Mouse (Mus musculus): ENCODE measurements around the gene Nudt22.

Gene Nudt22

GRCm38 (mm10) chr19:6977759-6978638, 17.9 kb downstream of the Nudt22 start:
- DNase-seq (ENCODE audit: low spot score in 2 of 2), result no peak

DNA sequence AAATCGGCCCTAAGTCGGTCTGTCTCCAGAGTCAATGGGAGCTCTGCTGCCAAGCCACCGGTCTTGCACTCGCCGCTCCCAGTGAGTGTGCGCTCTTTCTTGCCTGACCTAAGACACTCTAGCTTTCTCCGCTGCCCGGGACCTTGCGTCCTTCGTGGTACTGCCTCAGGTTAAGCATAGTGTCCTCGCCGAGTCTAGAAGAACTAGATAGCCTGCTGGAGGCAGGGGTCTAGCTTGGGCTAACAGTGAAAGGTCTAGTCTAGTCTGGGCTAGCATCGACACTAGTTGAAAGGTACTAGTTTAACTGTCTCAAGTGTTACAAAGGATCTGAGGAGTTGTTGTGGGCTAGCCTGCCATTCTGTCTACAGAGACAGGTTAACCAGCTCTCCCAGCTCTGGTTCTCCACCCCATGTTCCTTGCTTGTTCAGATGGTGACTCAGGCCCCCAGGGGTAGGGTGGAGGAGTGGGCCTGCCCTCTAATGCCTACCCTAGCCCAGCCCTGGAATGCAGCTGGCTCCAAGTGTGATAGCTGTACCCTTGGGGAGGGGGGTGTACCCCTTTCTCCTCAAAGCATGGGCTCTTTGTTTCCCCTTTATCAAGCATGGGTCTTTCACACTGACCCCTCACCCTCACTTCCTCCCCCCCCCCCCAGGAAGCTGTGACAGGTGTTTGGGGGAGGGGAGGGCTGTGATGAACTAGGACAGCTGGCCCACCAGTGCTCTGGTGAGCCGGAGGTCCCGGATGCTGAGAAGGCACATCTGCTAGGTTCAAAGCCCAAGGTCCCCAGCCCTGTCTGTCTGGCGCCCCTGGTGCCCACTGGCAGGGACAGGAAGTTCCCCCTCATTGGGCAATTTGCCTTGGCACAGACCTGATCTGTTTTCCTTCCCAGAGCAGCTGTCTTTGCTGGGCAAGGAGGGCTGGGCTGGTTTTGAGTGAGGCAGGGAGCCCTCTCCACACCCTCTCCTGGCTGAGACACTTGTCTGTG, 20.1 kb downstream of the Nudt22 start, which contains the start of gene Plcb3:
Plcb3 (minus strand) TSS at position 934 of the 985 bp plus-strand sequence.
- DNase-seq (ENCODE audit: low spot score in 2 of 2), result peak in 1 of 2 experiments; percentile 83

DNA sequence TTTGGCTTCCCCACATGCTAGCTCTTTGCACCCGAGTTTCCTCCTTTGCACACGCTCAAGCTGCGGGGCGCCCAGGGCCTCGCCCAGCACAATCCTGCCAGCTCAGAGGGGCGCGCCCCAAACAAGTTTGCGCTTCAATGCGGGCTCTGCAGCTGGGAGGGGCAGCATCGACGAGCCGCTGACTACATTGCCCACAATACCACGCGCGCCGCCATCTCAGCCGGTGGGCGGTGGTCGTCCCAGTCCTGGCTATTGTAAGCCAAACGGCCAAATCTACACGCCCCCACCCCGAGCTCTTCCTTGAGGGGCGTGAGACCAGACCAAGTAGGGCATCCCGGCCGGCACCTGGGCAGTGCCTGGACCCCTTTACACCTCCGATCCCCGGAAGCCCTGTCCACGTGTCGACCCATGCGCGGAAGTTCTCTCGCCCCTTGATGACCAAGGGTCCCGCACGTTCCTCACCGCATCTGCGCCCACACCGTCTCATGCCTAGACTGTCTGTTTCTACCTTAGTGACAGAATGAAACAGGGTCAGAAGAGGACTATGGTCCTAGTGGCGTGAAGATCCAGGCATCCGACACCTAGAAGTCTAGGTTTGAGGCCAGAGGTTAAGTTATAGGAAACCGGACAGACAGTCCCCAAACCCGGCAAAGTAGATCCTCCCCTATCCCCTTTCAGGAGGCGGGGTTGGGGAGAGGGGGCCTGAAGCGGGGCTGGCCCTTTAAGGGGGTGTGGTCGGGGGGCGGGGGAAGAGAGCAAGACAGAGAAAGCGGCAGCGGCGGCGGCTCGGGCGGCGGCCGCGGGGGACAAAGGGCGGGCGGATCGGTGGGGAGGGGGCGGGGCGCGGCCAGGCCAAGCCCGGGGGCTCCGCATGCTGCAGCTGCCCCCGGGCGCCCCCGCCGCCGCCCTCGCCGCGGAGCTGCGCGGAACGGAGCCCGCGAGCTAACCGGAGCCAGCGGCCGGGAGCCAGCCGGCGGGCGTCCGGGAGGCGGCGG, 21.4 kb downstream of the Nudt22 start, which contains the start of gene Ppp1r14b:
Ppp1r14b (plus strand) TSS at position 758 of the 995 bp plus-strand sequence.
- peak in 1 of 2 experiments; percentile 82 for DNase-seq (ENCODE audit: low spot score in 2 of 2)

DNA sequence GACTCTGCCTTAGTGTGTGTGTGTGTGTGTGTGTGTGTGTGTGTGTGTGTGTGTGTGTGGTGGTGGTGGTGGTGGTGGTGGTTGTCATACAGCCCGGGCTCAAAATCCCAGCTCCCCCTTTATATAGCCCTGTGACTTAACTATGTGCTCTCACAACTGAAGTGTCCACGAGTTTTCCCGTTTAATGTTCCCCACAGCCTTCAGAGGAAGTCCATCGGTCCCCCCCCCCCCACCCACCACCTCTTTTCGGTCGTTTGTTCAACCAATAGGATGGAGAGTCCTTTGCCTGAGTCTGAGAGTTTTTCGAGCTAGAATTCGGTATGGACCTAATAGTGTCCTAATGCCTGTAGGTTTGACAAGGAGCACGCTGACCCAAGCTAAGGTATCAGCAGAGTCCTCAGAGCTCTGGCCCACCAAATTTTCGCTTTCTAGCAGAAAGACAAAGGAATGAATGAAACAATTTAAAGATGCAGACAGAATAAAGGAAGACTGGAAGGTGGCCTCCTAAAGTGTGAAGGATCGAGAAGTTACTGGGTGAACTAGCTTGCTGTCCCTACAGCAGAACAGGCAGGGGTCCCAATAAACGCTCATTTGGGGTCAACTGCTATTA, 22.2 kb downstream of the Nudt22 start:
- DNase-seq (ENCODE audit: low spot score in 2 of 2), result no peak

GRCm38 (mm10) chr19:6972247-6972917, 23.5 kb downstream of the Nudt22 start:
- DNase-seq (ENCODE audit: low spot score in 2 of 2), result no peak

- no peak for DNase-seq (ENCODE audit: low spot score in 2 of 2)
Measured at GRCm38 (mm10) chr19:6971644-6972043, 24.3 kb downstream of the Nudt22 start.

DNA sequence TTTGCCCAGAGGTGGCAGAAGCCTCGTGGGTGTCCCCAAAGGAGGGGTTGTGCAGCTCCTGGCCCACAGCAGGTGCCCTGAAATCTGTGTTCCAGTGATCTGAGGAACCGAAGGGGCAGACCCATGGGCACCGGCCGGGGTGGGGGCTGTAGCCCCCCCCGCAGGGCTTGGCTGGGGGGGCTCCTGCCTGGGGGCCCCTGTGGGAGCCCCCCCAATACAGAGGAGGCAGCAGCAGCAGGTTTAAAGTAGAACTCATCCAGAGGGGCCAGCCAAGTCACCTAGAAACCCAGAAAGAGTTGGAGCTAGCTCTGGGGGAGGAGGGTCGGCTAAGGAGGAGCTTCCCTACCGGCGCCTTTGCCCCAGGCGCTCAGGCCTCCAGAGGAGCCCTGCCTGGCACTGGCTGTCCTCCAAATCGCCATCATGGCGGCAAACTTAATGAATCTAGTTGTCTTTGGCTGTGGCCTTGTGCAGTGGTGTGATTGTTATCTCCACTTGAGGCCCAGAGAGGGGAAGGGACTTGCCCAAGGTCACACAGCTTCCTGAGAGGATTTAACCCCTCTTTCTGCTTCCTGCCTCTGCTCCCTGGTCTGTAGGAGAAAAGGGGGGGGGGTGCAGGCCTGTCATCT, 25.3 kb downstream of the Nudt22 start:
- DNase-seq (ENCODE audit: low spot score in 2 of 2), result no peak

GRCm38 (mm10) chr19:6969665-6970381, 26.1 kb downstream of the Nudt22 start:
- peak in 1 of 2 experiments; percentile 63 for DNase-seq (ENCODE audit: low spot score in 2 of 2)

DNA sequence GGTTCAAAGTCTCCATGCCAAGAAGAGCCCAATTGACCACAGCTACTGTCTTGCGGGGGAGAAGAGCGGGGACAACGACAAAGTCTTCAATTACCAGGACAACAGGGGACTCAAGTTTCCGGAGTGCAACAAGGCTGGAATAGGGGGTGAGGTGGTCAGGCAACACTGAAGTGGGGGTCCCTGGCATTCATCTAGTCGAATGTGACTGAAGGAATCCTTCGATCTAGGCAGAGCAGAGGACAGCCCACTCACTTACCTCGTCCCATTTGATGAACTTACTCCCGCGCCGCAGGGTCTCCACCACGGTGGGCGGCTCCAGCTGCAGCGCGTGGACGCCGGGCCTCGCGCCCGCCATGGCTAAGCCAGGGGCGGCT, 26.6 kb downstream of the Nudt22 start:
- no peak for DNase-seq (ENCODE audit: low spot score in 2 of 2)

DNA sequence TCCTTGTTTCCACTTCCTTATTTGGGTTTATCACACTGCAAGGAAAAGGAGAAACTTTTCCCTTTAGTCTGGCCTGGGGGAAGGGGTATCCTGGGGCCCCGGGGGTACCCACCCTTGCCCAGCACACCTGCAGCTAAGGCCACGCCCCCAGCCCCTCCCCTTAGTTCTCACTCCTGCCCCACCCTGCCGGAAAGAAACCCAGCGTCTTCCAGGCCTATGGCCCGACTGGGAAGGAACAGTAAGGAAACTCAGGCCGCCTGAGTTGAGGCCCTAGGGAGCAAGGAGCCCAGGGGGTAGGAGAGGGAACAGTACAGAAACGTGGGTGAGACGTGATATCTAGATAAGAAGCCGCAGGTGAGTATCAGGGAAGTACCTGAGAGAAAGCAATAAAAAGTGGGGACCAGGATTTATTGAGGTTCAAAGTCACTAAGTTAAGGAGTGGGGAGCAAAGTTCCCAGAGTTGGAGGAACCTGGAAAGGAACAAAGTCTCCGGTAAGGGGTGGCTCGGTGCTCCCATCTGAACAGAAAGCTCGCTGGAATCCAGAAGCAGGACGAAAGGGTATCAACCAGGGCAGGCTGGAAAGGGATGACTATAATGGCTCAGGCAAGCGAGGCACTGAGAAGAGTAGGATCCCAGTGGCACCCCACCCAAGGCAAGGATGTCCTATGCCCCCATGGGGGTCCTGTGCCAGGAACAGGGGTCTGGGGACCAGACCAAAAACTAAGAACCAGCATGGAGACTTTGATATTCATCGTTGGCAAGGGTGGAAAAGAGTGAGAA, 27.2 kb downstream of the Nudt22 start:
- no peak for DNase-seq (ENCODE audit: low spot score in 2 of 2)

GRCm38 (mm10) chr19:6956461-6956860, 39.5 kb downstream of the Nudt22 start:
- DNase-seq (ENCODE audit: low spot score in 2 of 2), result no peak

DNA sequence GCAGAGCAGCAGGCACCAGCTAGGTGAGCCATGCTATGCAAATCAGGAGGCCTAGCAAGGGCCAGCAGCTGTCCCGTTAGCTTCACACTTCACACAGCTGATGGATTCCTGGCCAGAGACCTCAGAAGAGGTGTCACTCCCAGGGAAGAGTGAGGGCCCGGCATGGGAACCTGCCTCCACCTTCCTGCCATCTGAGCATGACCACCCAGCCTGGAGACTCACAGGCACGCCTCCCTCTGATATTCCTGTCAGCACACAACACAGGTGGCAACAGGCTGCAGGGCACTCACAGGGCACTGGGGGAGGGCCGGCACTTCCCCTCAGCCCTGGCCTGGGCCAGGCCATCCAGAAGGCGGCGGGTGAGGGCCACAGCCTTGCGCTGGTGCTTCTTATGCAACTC, 40.5 kb downstream of the Nudt22 start:
- DNase-seq (ENCODE audit: low spot score in 2 of 2), result no peak

DNA sequence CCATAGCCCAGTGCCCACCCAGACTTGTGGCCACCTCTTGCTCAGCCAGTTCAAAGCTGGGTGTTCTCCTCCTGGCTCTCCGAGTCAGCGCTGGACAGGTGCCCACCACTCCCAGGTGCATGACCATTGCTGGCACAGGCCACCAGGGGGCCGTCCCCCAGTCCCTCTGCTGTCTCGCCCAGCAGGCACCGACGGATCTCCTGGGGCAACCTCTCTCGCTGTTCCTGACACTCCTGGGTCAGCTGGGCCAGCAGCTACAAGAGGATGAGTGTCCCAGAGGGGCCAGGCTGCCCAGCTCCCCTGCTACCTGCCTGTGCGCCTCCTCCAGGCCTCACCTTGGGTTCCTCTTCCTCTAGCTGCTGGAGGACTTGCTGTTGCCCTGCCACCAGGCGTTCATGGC, 41.9 kb downstream of the Nudt22 start:
- DNase-seq (ENCODE audit: low spot score in 2 of 2), result no peak

- no peak for DNase-seq (ENCODE audit: low spot score in 2 of 2)
Measured at GRCm38 (mm10) chr19:6952712-6953037, 43.2 kb downstream of the Nudt22 start.

DNA sequence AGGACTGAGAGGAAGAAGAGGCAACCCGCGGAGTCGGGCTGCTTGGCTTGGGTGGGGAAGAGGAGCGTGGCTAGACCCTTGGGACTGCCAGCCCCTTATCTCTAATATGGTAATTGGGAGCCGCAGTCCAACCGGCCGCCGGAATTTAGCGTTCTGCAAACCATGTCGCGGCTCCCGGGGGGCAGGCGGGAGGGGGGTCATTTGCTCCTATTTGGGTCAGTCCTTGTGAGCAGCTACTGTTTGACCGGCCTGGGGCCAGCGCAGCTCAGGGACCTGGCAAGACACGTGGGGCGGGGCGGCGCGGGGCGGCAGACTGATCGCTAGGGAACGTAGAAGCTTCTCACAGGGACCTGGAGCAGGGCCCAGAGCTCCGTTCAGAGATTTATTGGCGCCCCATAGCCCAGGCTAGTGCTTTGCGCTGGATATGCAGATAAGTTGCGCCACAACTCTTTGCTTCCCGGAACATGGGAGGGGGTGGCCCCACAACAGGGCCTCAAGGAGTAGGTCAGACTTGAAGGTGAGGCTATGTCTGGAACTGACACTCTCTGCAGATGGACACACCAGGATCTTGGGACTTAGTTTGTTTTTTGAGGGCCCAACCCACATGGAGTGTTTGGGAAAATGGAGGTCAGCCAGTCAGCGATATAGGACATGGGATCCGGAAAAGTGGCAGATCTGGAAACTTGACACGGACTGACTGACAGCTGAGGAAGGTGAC, 43.8 kb downstream of the Nudt22 start:
- peak in 1 of 2 experiments; percentile 60 for DNase-seq (ENCODE audit: low spot score in 2 of 2)

GRCm38 (mm10) chr19:6951381-6951968, 44.4 kb downstream of the Nudt22 start:
- peak; percentile 68 to 84 for DNase-seq (ENCODE audit: low spot score in 2 of 2)

DNA sequence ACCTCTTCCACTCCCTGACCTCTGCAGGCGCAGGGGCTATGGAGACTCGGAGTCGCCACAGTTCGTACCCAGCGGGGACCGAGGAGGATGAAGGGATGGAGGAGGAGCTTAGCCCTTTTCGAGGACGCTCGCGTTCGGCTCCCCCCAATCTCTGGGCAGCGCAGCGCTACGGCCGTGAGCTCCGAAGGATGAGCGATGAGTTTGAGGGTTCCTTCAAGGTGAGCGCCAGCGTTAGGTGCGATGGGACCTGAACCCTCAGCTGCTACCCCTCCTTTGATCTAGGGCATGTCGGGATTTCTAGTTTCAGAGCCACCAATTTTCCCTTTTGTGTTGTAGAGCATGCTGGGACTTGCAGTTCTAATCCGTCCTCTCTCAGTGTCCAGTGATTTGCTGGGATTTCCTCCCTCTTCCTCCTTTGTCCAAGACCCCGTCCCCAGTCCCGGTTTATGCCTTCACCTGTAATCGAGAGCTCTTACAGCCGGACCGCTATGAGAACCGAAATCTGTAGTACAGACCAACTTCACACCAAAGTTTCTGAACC, 45.2 kb downstream of the Nudt22 start:
- DNase-seq (ENCODE audit: low spot score in 2 of 2), result peak in 1 of 2 experiments; percentile 49

Measured in cerebellum, postnatal 4 days (tissue).